Mouse (Mus musculus): ENCODE data around the gene Rflnb. TPM values are rescaled to one million over a fixed set of nuclear protein-coding genes. Genes with fewer than 3 reads are reported as not detected.
"Not testable (repeated sequence)": the region's sequence is repeated elsewhere in the genome, so short reads cannot be mapped to it uniquely, and the experiment has no call there.

The Rflnb gene
- polyA plus RNA-seq, 1 experiment from 2014 or later = 12.8 TPM

DNA sequence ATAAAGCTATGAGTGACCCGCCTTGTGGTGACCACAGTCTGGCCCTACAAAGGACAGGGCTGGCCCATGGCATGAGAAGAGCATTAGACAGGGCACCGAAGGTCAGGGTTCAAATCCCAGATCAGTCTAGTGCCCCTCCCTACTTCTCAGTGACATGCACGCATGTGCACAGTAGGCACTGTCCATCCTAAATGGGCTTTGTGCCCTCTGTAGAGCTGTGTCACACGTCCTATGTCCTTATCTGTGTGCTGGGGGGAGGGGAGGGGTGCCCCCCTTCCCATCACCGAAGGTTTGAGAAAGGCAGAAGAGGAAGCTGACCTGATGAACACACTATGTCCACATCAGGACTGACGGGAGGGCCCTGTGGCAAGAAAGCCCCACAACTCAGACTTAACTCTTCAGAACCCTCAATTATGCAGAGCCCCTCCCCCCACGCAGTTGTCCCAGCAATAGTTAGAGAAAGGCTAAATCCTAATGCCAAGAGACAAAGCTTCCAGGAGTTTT is 2.5 kb downstream of the Rflnb start:
- Histone ChIP-seq H3K27me3 (replicated peaks; ENCODE audit: control insufficient read depth, insufficient read depth, low read length) (no peaks in the 10 kb centered on the region), H3K36me3 (ENCODE audit: control insufficient read depth, insufficient read depth, low read length) (no peaks in the 10 kb centered on the region), H3K9me3 (ENCODE audit: control insufficient read depth, low read length) (no peaks in the 10 kb centered on the region), H3K4me2 (ENCODE audit: low read length) (no peak overlapping the region), H3K27ac (ENCODE audit: low read depth, low read length) (no peak overlapping the region), H3K4me3 (ENCODE audit: low read length) (no peak overlapping the region), H3K4me1 (ENCODE audit: control insufficient read depth, insufficient read depth, low read depth, low read length) (peaks cover 13% of the 10 kb centered on the region), H3K9ac (ENCODE audit: low read depth, low read length) (no peak overlapping the region)
- WGBS = 69% methylated on average over 7 of the region's 7 CpGs
- no peak for ATAC-seq

DNA sequence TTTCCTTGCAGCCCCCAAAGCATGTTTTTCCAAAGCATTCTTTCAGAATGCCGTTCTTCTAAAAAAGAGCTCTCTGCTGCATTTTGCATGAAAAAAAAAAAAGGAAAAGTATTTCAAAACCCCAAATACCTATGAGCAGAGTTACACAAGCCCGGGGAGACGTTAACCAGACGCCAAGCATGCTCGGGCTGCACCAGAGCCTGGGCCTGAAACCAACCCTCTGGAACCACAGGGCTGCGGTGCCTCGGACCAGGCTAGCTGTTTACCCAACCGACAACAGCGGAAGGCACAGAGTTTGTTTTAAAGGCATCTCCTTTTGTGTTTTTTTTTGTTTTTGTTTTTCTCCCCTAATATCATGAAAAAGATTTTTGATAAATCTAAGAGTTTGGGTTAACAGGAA is 6.7 kb downstream of the Rflnb start:
- no peaks in the 10 kb centered on the region for H3K4me1 ChIP-seq (ENCODE audit: control insufficient read depth, insufficient read depth, low read depth, low read length)
- WGBS = 85% methylated on average over 9 of the region's 9 CpGs
- H3K9ac ChIP-seq (ENCODE audit: low read depth, low read length) = no peak overlapping the region
- ATAC-seq = no peak
- H3K36me3 ChIP-seq (ENCODE audit: control insufficient read depth, insufficient read depth, low read length) = no peaks in the 10 kb centered on the region
- no peak overlapping the region for H3K4me2 ChIP-seq (ENCODE audit: low read length)
- no peaks in the 10 kb centered on the region for H3K27me3 ChIP-seq (replicated peaks; ENCODE audit: control insufficient read depth, insufficient read depth, low read length)
- no peak overlapping the region for H3K4me3 ChIP-seq (ENCODE audit: low read length)
- no peaks in the 10 kb centered on the region for H3K9me3 ChIP-seq (ENCODE audit: control insufficient read depth, low read length)
- H3K27ac ChIP-seq (ENCODE audit: low read depth, low read length) = no peak overlapping the region

DNA sequence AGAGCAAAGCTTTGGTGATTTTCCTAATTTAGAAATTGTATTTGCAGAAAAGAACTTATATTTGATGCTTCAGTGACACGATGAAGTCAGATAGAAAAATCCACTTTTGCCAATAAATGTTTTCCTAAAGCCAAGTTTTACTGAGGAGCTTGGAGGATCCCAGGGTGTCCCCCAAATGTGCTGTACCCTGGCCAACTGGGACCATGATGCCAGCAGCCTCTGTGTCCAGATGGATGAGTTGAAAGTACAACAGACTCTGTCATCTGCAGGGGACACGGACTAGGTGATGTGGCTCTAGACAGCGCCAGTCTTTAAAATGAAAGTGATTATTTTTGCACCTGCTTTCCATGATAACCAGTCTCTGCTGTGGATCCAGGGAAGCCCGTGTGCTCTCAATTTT is 7.7 kb downstream of the Rflnb start:
- Histone ChIP-seq H3K27me3 (replicated peaks; ENCODE audit: control insufficient read depth, insufficient read depth, low read length) (no peaks in the 10 kb centered on the region), H3K9ac (ENCODE audit: low read depth, low read length) (no peak overlapping the region), H3K4me2 (ENCODE audit: low read length) (no peak overlapping the region), H3K9me3 (ENCODE audit: control insufficient read depth, low read length) (no peaks in the 10 kb centered on the region), H3K36me3 (ENCODE audit: control insufficient read depth, insufficient read depth, low read length) (no peaks in the 10 kb centered on the region), H3K27ac (ENCODE audit: low read depth, low read length) (no peak overlapping the region), H3K4me1 (ENCODE audit: control insufficient read depth, insufficient read depth, low read depth, low read length) (no peaks in the 10 kb centered on the region), H3K4me3 (ENCODE audit: low read length) (no peak overlapping the region)
- ATAC-seq = no peak
- 76% methylated on average over 4 of the region's 4 CpGs for WGBS

- H3K4me2 ChIP-seq (ENCODE audit: low read length) = no peak overlapping the region
- WGBS = 66% methylated on average over 4 of the region's 4 CpGs
- no peaks in the 10 kb centered on the region for H3K4me1 ChIP-seq (ENCODE audit: control insufficient read depth, insufficient read depth, low read depth, low read length)
- no peak overlapping the region for H3K9ac ChIP-seq (ENCODE audit: low read depth, low read length)
- no peaks in the 10 kb centered on the region for H3K27me3 ChIP-seq (replicated peaks; ENCODE audit: control insufficient read depth, insufficient read depth, low read length)
- no peaks in the 10 kb centered on the region for H3K36me3 ChIP-seq (ENCODE audit: control insufficient read depth, insufficient read depth, low read length)
- no peak overlapping the region for H3K4me3 ChIP-seq (ENCODE audit: low read length)
- no peaks in the 10 kb centered on the region for H3K9me3 ChIP-seq (ENCODE audit: control insufficient read depth, low read length)
- no peak for ATAC-seq
- H3K27ac ChIP-seq (ENCODE audit: low read depth, low read length) = no peak overlapping the region
These were observed 11.8 kb downstream of the Rflnb start for GRCm38 (mm10) chr11:76015814-76016213.

DNA sequence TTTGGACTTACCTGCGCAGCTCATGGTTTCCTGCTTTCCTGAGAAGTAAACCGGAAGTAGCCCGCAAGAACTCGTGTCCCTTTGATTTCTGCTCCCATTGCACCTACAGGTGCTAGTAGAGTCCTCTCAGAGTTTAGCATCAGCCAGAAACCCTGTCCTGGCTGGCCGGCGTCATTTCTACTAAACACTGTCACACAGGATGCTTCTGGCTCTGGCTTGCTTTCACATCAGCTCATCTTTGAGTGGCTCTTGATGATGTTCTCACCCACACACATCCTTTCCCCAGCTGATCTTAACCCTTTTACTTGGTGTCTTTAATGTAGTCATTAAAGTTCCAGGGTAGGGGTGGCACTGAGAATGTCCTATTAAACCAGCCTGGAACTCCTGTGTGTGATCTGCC is 12.3 kb downstream of the Rflnb start:
- 92% methylated on average over 6 of the region's 6 CpGs for WGBS
- H3K27ac ChIP-seq (ENCODE audit: low read depth, low read length) = no peak overlapping the region
- H3K4me1 ChIP-seq (ENCODE audit: control insufficient read depth, insufficient read depth, low read depth, low read length) = no peaks in the 10 kb centered on the region
- H3K27me3 ChIP-seq (replicated peaks; ENCODE audit: control insufficient read depth, insufficient read depth, low read length) = no peaks in the 10 kb centered on the region
- H3K36me3 ChIP-seq (ENCODE audit: control insufficient read depth, insufficient read depth, low read length) = no peaks in the 10 kb centered on the region
- no peak for ATAC-seq
- no peak overlapping the region for H3K4me2 ChIP-seq (ENCODE audit: low read length)
- H3K9me3 ChIP-seq (ENCODE audit: control insufficient read depth, low read length) = no peaks in the 10 kb centered on the region
- no peak overlapping the region for H3K9ac ChIP-seq (ENCODE audit: low read depth, low read length)
- no peak overlapping the region for H3K4me3 ChIP-seq (ENCODE audit: low read length)

- Histone ChIP-seq H3K27me3 (replicated peaks; ENCODE audit: control insufficient read depth, insufficient read depth, low read length) (no peaks in the 10 kb centered on the region), H3K27ac (ENCODE audit: low read depth, low read length) (no peak overlapping the region), H3K4me1 (ENCODE audit: control insufficient read depth, insufficient read depth, low read depth, low read length) (no peaks in the 10 kb centered on the region), H3K4me2 (ENCODE audit: low read length) (no peak overlapping the region), H3K9me3 (ENCODE audit: control insufficient read depth, low read length) (no peaks in the 10 kb centered on the region), H3K36me3 (ENCODE audit: control insufficient read depth, insufficient read depth, low read length) (no peaks in the 10 kb centered on the region), H3K4me3 (ENCODE audit: low read length) (no peak overlapping the region), H3K9ac (ENCODE audit: low read depth, low read length) (no peak overlapping the region)
- ATAC-seq = no peak
- WGBS = 85% methylated on average over 9 of the region's 9 CpGs
These were observed 16.6 kb downstream of the Rflnb start for GRCm38 (mm10) chr11:76010838-76011624.

- Histone ChIP-seq H3K9me3 (ENCODE audit: control insufficient read depth, low read length) (no peaks in the 10 kb centered on the region), H3K27ac (ENCODE audit: low read depth, low read length) (no peak overlapping the region), H3K4me2 (ENCODE audit: low read length) (no peak overlapping the region), H3K27me3 (replicated peaks; ENCODE audit: control insufficient read depth, insufficient read depth, low read length) (no peaks in the 10 kb centered on the region), H3K36me3 (ENCODE audit: control insufficient read depth, insufficient read depth, low read length) (no peaks in the 10 kb centered on the region), H3K4me1 (ENCODE audit: control insufficient read depth, insufficient read depth, low read depth, low read length) (no peaks in the 10 kb centered on the region), H3K4me3 (ENCODE audit: low read length) (no peak overlapping the region), H3K9ac (ENCODE audit: low read depth, low read length) (no peak overlapping the region)
- ATAC-seq = no peak
- 88% methylated on average over 6 of the region's 6 CpGs for WGBS
These were observed 18.5 kb downstream of the Rflnb start for GRCm38 (mm10) chr11:76009101-76009500.

DNA sequence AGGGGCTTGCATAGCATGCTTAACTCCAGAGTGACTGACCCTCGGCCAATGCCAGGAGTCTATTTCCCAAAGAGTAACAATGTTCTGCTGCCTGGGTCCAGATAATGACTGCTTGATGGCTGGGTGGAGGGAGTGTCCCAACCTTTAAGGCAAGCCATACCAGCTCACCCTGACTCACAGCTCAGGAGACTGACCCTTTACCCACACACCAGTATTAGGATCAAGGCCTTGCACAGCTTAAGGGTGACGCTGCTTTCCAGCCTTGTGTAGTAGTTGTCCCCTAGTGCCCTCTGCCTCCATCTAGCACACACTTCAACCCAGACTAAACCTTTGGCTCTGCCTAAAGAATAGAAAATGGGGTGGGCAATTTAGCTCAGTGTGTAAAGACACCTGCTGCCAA is 19.4 kb downstream of the Rflnb start:
- Histone ChIP-seq H3K27me3 (replicated peaks; ENCODE audit: control insufficient read depth, insufficient read depth, low read length) (no peaks in the 10 kb centered on the region), H3K27ac (ENCODE audit: low read depth, low read length) (no peak overlapping the region), H3K4me2 (ENCODE audit: low read length) (no peak overlapping the region), H3K9me3 (ENCODE audit: control insufficient read depth, low read length) (no peaks in the 10 kb centered on the region), H3K9ac (ENCODE audit: low read depth, low read length) (no peak overlapping the region), H3K4me3 (ENCODE audit: low read length) (no peak overlapping the region), H3K4me1 (ENCODE audit: control insufficient read depth, insufficient read depth, low read depth, low read length) (no peaks in the 10 kb centered on the region), H3K36me3 (ENCODE audit: control insufficient read depth, insufficient read depth, low read length) (no peaks in the 10 kb centered on the region)
- ATAC-seq = no peak
- 72% methylated on average over 2 of the region's 2 CpGs for WGBS

GRCm38 (mm10) chr11:76004276-76004675 is 23.3 kb downstream of the Rflnb start:
- H3K9ac ChIP-seq (ENCODE audit: low read depth, low read length); H3K27ac ChIP-seq (ENCODE audit: low read depth, low read length); H3K4me3 ChIP-seq (ENCODE audit: low read length); H3K27me3 ChIP-seq (replicated peaks; ENCODE audit: control insufficient read depth, insufficient read depth, low read length); H3K36me3 ChIP-seq (ENCODE audit: control insufficient read depth, insufficient read depth, low read length); H3K9me3 ChIP-seq (ENCODE audit: control insufficient read depth, low read length); ATAC-seq; H3K4me1 ChIP-seq (ENCODE audit: control insufficient read depth, insufficient read depth, low read depth, low read length); H3K4me2 ChIP-seq (ENCODE audit: low read length): not testable (repeated sequence)
- WGBS = 91% methylated on average over 7 of the region's 7 CpGs

Measured in hindbrain, embryonic 16.5 days (tissue).